Mouse (Mus musculus): ENCODE results near the gene Mvb12a.

GRCm38 (mm10) chr8:71593556-71594323, 51.0 kb downstream of the Mvb12a start:
- TF ChIP-seq CTCF (IDR thresholded peaks at IDR 0.05; ENCODE audit: low read depth, low read length): no peak
- no peak for TF ChIP-seq EP300 (IDR thresholded peaks at IDR 0.05; ENCODE audit: insufficient read depth, low read depth, low read length)

Data from ES-Bruce4 (cell line).